Mouse (Mus musculus) gastrocnemius, adult 18-20 months (tissue): ENCODE results near the gene Car9. TPM values are rescaled to one million over a fixed set of nuclear protein-coding genes. Genes with fewer than 3 reads are reported as not detected.

Experiments
- DNase-seq: peaks from one replicate; pipeline ENCODE4 v3.0.0; 2021; ENCODE audit warnings: low spot score
- total RNA-seq, 2 experiments: library from RNA; stranded (reverse); gene quantifications; 2 replicates each; pipeline ENCODE4 v1.2.3; 2021

The Car9 gene
- total RNA-seq, 2 experiments from 2014 or later = 1.4 to 2.6 TPM

DNA sequence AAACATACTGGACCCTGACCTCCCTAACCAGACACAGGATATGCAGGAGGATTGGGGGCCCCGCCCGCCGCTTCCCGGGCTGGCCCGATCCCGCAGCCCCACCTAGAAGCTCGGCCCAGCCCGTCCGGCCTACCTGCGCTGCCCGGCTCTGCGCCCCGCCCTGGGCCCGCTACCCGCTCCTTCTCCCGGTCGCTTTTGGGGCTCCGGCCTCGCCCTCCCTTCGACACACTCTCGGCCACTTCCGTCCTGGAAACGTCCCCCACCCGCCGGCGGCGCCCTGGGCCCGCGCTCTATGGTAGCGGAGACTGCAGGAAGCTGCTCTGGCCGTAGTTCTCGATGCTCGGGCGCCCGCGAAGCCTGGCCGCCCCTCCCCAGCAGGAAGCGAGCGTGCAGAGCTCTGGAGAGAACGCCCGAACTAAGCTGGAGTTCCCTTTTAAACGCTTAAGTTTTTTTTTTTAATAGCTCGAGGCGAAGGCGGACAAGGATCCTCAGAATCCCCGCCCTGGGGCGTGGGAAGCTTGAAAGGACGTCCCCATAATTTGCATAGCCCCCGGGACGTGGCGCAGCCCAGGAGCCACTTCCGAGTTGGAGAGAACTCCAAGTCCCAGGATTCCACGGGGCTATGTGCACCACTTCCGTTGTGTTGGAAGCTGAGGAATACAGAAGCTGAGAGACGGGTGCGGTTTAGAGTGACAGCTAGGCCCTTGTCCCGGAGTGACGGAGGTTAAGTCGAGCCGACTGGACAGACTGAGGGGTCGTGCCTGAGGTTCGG lies 55.4 kb downstream of the Car9 start, which contains the start of the genes Creb3 and Tln1:
Creb3 (plus strand) TSS at position 336 of the 772 bp plus-strand sequence.
Tln1 (minus strand) TSS at position 695 of the 772 bp plus-strand sequence.
- peak; percentile 96 for DNase-seq

DNA sequence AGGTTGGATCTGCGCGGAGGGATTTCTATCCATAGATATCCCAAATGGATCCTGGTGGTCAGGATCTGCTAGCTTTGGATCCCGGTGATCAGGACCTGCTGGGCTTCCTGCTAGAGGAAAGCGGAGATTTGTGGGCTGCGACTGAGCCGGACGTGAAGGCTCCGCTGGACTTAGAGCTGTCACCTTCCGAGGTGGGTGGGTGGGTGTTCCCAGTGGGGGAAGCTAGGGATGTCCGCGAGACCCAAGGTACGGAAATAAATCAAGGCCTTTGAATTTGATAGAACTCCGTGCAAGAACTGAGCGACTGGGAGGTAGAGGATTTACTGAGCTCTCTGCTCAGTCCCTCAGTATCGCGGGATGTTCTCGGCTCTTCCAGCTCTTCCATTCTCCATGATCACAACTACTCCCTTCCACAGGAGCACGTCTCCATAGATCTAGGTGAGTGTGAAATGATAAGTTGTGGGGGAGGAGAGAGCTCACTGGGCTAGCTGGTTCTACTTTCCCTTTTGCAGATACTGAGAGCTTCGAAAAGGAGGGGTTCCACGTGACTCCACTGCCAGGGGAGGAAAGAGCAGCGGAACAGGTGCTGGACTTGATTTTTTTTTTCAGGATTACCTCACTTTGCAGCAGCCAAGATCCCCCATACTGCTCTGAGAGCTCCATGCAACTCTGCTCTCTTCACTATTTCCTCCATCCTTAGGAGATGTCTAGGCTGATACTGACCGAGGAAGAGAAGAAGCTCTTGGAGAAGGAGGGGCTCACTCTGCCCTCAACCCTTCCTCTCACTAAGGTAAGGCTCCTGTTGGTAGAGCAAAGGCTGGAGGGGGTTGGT lies 56.2 kb downstream of the Car9 start:
- no peak for DNase-seq

Other genes with a start within 250 kb of the Car9 start
- not detected for gene Atp8b5, start 239.8 kb upstream of the Car9 start, total RNA-seq
- gene Rusc2, start 125.0 kb upstream of the Car9 start, total RNA-seq = 10 to 100 TPM; 28.5 to 36.3 TPM
- not detected for gene Fam166b, start 77.8 kb upstream of the Car9 start, total RNA-seq
- gene Tesk1, start 65.0 kb upstream of the Car9 start, total RNA-seq = 10 to 100 TPM; 56.2 to 60.8 TPM
- under 1 TPM in 1 of 2 experiments, not detected in 1; 0.21 TPM for gene Cd72, start 52.3 kb upstream of the Car9 start, total RNA-seq
- gene Sit1, start 23.2 kb upstream of the Car9 start, total RNA-seq = not detected
- 10 to 100 TPM; 21.9 to 26.8 TPM for gene Ccdc107, start 14.1 kb upstream of the Car9 start, total RNA-seq
- gene Arhgef39, start 7.3 kb upstream of the Car9 start, total RNA-seq = not detected
- 1,000 to 10,000 TPM; 6,886 to 8,782 TPM for gene Tpm2, start 16.8 kb downstream of the Car9 start, total RNA-seq
- 10 to 100 TPM; 29.9 to 41.5 TPM for gene Creb3, start 55.4 kb downstream of the Car9 start, total RNA-seq
- gene Tln1, start 55.7 kb downstream of the Car9 start, total RNA-seq = 10 to 100 TPM; 50.6 to 64.8 TPM
- 10 to 100 TPM; 19.9 to 20.7 TPM for gene Rgp1, start 71.7 kb downstream of the Car9 start, total RNA-seq
- 1 to 10 TPM; 4.3 to 4.6 TPM for gene Gba2, start 71.9 kb downstream of the Car9 start, total RNA-seq
- gene Msmp, start 77.5 kb downstream of the Car9 start, total RNA-seq = under 1 TPM in 1 of 2 experiments, not detected in 1; 0.55 TPM
- gene Npr2, start 125.0 kb downstream of the Car9 start, total RNA-seq = 10 to 100 TPM; 35.2 to 38.7 TPM
- not detected for gene Spag8, start 146.6 kb downstream of the Car9 start, total RNA-seq
- 10 to 100 TPM; 37.4 to 44.9 TPM for gene Hint2, start 149.5 kb downstream of the Car9 start, total RNA-seq
- 10 to 100 TPM; 10.9 to 12.7 TPM for gene Tmem8b, start 162.0 kb downstream of the Car9 start, total RNA-seq
- gene Fam221b, start 162.2 kb downstream of the Car9 start, total RNA-seq = under 1 TPM; 0.09 to 0.16 TPM
- gene Olfr70, start 193.8 kb downstream of the Car9 start, total RNA-seq = not detected
- not detected for gene Olfr71, start 203.3 kb downstream of the Car9 start, total RNA-seq
- gene Hrct1, start 220.2 kb downstream of the Car9 start, total RNA-seq = 1 to 10 TPM; 1.7 to 2.5 TPM
- gene Spaar, start 223.1 kb downstream of the Car9 start, total RNA-seq = 1 to 10 TPM; 1.1 to 1.3 TPM